Mouse (Mus musculus) cerebellum, adult 2 months (tissue): ENCODE measurements around the gene Leng1.

Experiments
- CTCF ChIP-seq: fragments of 200-500 bp; IDR thresholded peaks from 2 replicates; pipeline ENCODE4 v1.5.1; 2011; ENCODE audit warnings: low read depth, mild to moderate bottlenecking, control low read depth, low read length, moderate library complexity, borderline replicate concordance; ENCODE audit not compliant: insufficient read depth
- POLR2A ChIP-seq: fragments of 200-500 bp; IDR thresholded peaks from 2 replicates; pipeline ENCODE4 v1.6.1; 2011; ENCODE audit warnings: low read length, control low read depth, borderline replicate concordance; ENCODE audit not compliant: insufficient read depth

DNA sequence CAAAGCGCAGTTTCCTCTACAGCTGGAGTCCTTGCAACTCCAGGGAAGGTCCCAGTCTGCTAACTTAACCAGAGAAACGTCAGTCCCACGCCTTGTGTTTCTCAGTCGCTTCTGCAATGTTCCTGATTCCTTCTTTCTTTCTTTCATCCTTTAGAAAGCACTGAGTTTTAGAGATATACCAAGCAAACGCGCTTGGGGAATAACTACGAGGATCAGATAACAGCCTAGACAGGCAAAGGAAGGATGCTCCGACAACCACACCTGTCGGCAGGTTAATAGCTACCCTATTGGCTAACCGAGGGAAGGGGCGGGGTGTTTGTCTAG, 21.3 kb downstream of the Leng1 start:
- TF ChIP-seq CTCF (no peak), POLR2A (peak; percentile 46; the same call in 1 of the 2 replicates)
